Mouse (Mus musculus) forebrain, embryonic 12.5 days (tissue): ENCODE measurements around the gene Baat. TPM values are rescaled to one million over a fixed set of nuclear protein-coding genes. Genes with fewer than 3 reads are reported as not detected.
A peak's percentile ranks its signal among the peaks of the same experiment; 100 is the strongest.
"Not testable (repeated sequence)": the region's sequence is repeated elsewhere in the genome, so short reads cannot be mapped to it uniquely, and the experiment has no call there.

Source experiments
- ATAC-seq: fragments of 200-750 bp; cut with Nextera tagmentation; 2 replicates; pipeline ENCODE4 v1.8.0; 2017; ENCODE audit warnings: moderate TSS enrichment; ENCODE audit not compliant: low FRiP score
- H3K27ac ChIP-seq: fragments of 300-500 bp; sonication (generic); 2 replicates; pipeline ENCODE4 v1.5.1; 2016; ENCODE audit warnings: mild to moderate bottlenecking
- H3K27me3 ChIP-seq: fragments of 300-500 bp; sonication (generic); 2 replicates; pipeline ENCODE4 v1.6.1; 2016; ENCODE audit warnings: mild to moderate bottlenecking
- H3K36me3 ChIP-seq: fragments of 300-500 bp; sonication (generic); replicated peaks from 2 replicates; pipeline ENCODE4 v1.6.1; 2016; ENCODE audit warnings: mild to moderate bottlenecking
- H3K4me1 ChIP-seq: fragments of 300-500 bp; sonication (generic); 2 replicates; pipeline ENCODE4 v1.6.1; 2016
- H3K4me2 ChIP-seq: fragments of 300-500 bp; sonication (generic); 2 replicates; pipeline ENCODE4 v1.6.1; 2016; ENCODE audit warnings: mild to moderate bottlenecking, moderate library complexity
- H3K4me3 ChIP-seq: fragments of 300-500 bp; sonication (generic); replicated peaks from 2 replicates; pipeline ENCODE4 v1.5.1; 2016; ENCODE audit warnings: mild to moderate bottlenecking
- H3K9ac ChIP-seq: fragments of 300-500 bp; sonication (generic); 2 replicates; pipeline ENCODE4 v1.6.1; 2016; ENCODE audit warnings: mild to moderate bottlenecking
- H3K9me3 ChIP-seq: fragments of 300-500 bp; sonication (generic); 2 replicates; pipeline ENCODE4 v1.6.1; 2016
- whole genome bisulfite sequencing: fragments of 180-500 bp; shearing (Covaris S2); methylation state at CpG from one replicate; pipeline ENCODE4 v1.1.7; 2016; 5-methylcytosine and 5-hydroxymethylcytosine counted together
- polyA plus RNA-seq: library from polyadenylated mRNA; unstranded; fragments of >200 nt; fragmentation: Nextera tagmentation; extraction: Ambion mirVana; gene quantifications from 2 replicates; pipeline ENCODE4 v1.2.1, GENCODE M21; 2016

Gene Baat
- polyA plus RNA-seq, 1 experiment from 2014 or later: 0.22 TPM

DNA sequence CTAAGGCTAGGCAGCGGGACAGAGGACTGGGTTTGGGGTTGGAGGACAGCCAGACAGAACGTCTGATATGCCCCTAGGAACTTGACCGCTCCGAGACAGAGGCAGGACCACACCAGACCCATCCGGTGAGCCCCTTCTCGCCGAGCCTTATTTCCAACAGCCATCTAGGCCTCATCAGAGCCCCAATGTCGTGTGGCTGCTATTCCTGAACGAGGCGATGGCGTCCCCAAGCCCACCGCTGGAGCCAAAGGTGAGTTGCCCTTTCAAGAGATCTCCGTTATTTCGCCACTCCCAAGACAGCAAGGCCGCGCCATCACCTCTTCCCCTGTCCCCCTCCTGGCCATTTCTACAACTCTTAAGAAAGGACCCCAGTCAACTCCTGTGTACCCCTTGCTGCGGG is 15.0 kb upstream of the Baat start:
- H3K9me3 ChIP-seq: no peaks in the 10 kb centered on the region
- H3K9ac ChIP-seq: peak overlapping the region; percentile 72
- ATAC-seq: no peak; the same call in 1 of the 2 replicates
- WGBS: under 1% methylated on average over 17 of the region's 17 CpGs
- no peaks in the 10 kb centered on the region for H3K27me3 ChIP-seq
- peaks cover 21% of the 10 kb centered on the region for H3K4me1 ChIP-seq
- peak overlapping the region; percentile 65 for H3K4me2 ChIP-seq
- H3K27ac ChIP-seq: 0 out of 2 replicates have a peak overlapping the region, but pooled peaks have one; percentile 13
- peak overlapping the region; percentile 70 for H3K4me3 ChIP-seq
- peaks cover 14% of the 10 kb centered on the region; the same call in 1 of the 2 replicates for H3K36me3 ChIP-seq

DNA sequence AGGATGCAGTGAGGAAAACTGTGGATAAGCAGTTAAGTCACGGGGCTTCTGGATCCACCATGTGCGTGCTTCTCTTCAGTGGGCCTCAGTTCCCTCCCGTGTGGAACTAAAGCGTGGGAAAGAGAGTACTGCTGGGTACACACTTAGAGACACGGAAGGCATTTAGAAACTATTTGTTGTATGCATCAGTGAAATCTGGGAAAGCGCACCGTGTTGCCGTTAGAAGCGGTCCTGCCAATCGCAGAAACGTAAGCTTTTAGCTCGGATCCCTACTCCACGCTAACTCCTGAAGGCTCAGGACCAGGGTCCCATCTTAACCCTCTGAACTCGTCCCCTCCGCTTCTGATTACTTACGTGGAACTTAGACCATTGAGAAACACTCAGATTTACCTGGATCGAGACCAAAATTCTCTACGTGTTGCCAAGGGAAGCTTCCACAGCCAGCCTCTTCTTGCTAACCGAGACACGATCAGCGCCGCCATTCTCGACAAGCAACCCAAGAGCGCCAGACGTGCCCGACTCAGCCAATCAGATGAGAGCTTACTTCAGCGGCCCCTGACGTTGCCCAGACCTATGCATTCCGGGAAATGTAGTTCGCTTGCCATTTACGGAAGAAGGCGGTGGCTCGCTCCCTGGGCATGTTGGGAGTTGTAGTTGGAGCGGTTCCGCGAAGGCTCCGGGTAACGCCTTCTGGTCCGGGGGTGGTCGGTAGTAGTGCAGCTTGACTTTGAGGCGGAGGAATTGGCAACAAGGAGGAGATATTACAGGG is 14.4 kb upstream of the Baat start, which contains the start of the genes Mrpl50 and Zfp189:
Mrpl50 (minus strand) TSS at position 522 of the 769 bp plus-strand sequence.
Zfp189 (plus strand) TSS at position 605 of the 769 bp plus-strand sequence.
- Histone ChIP-seq H3K27me3 (no peaks in the 10 kb centered on the region), H3K9me3 (no peaks in the 10 kb centered on the region), H3K4me1 (peaks cover 21% of the 10 kb centered on the region), H3K4me3 (peak within 1 kb of the TSS; percentile 70), H3K9ac (peak within 1 kb of the TSS; percentile 72), H3K27ac (0 out of 2 replicates have a peak within 1 kb of the TSS, but pooled peaks have one; percentile 36), H3K36me3 (peaks cover 11% of the 10 kb centered on the region; the same call in 1 of the 2 replicates), H3K4me2 (peak within 1 kb of the TSS; percentile 65)
- peak; percentile 99 for ATAC-seq
- WGBS: under 1% methylated on average over 41 of the region's 41 CpGs

DNA sequence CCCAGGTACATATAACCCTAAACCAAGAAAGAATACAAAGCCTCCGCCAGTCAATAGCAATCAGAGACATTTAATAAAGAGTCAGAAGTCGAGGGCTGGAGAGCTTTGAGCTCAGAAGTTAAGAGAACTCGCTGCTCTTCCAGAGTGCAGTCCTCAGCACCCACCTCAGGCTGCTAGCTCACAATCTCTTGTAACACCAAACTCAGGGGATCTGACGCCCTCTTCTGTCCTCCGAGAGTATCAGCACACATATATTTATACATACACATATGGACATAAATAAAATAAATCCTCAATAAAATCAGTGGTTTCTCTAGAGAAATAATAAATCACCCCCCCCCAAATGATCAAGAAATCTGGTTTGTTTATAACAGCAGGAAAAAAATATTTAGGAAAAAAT is 13.1 kb upstream of the Baat start:
- H3K4me2 ChIP-seq: peak overlapping the region; percentile 21; the same call in 1 of the 2 replicates

DNA sequence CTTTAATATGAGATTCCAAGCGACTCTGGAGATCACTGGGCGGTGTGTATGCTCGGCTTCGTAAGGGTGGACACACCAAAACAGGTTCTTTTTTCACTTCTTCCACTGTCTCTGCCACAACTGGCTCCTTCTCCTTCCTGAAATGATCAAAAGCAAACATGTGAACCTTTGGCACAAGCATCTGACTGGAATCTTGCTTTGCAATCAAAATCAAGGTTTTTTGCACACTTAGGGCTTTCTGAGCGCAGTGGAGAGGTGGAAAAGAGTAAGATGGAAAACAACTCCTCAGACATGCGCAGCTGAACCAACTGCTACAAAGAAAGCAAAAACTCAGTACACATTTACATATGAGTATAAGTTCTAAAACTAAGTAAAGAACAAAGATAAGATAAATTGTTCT is 8.1 kb upstream of the Baat start:
- WGBS: 96% methylated on average over 6 of the region's 6 CpGs
- Histone ChIP-seq H3K9ac (no peak overlapping the region), H3K9me3 (no peaks in the 10 kb centered on the region), H3K27ac (no peak overlapping the region), H3K4me2 (no peak overlapping the region), H3K36me3 (peaks cover 23% of the 10 kb centered on the region), H3K4me1 (peaks cover 6% of the 10 kb centered on the region), H3K4me3 (no peak overlapping the region), H3K27me3 (no peaks in the 10 kb centered on the region)
- ATAC-seq: no peak

More for the DNA sequence above, 13.1 kb upstream of the Baat start:
- no peak for ATAC-seq
- Histone ChIP-seq H3K36me3 (peaks cover 8% of the 10 kb centered on the region; the same call in 1 of the 2 replicates), H3K4me3 (0 out of 2 replicates have a peak overlapping the region, but pooled peaks have one; percentile 5), H3K9ac (no peak overlapping the region), H3K9me3 (no peaks in the 10 kb centered on the region), H3K4me1 (peaks cover 21% of the 10 kb centered on the region), H3K27me3 (no peaks in the 10 kb centered on the region), H3K27ac (no peak overlapping the region)
- 82% methylated on average over 5 of the region's 5 CpGs for WGBS

DNA sequence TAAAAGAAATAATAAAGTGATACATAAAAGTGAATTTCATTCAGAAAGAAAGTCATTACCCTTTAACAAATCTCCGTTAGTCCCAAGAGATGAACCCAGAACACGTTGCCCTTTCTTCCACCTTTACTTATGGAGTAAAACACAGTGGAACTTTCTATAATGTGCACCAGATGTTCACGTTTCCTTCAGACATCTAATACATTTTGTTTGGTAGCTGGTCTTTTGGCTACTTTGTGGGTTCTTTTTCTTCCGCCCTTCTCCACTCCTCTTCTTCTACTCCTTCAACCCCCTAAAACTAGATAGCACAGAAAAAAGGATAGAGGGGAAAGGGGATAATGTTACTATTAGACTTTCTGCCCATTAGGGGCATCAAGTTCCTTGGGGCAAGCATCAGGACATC is 6.3 kb upstream of the Baat start:
- Histone ChIP-seq H3K4me3 (no peak overlapping the region), H3K27me3 (no peaks in the 10 kb centered on the region), H3K4me1 (no peaks in the 10 kb centered on the region), H3K27ac (no peak overlapping the region), H3K9ac (no peak overlapping the region), H3K9me3 (no peaks in the 10 kb centered on the region), H3K36me3 (peaks cover 23% of the 10 kb centered on the region), H3K4me2 (no peak overlapping the region)
- 88% methylated on average over 4 of the region's 4 CpGs for WGBS
- ATAC-seq: no peak

DNA sequence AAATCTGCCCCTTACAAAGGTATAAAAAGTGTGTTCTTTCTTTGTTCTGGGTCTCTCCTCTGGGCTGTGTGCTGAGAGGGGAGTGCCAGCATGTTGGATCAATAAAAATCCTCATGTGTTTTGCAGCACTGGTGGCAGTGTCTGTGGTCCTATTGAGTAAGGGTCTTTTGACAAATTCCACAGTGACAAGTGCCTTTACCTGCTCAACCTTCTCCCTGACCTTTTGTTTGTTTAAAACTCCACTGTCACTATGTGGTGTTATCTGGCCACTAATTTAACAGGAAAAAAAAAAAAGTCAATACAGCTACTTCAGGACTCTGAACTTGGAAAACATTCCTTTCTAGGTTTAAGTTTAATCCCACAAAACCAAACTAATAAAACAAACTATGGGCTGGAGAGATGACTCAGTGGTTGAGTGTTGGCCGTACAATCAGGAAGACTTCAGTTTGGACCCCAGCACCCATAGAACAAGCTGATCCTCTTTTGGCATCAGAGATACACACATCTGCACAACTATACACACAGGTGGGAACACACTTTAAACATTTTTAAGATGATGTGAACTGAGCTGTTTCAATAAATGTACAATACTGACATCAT is 4.0 kb upstream of the Baat start:
- H3K27ac ChIP-seq, H3K9ac ChIP-seq, H3K4me2 ChIP-seq, ATAC-seq, H3K27me3 ChIP-seq, H3K9me3 ChIP-seq, H3K4me1 ChIP-seq, H3K4me3 ChIP-seq: not testable (repeated sequence)
- H3K36me3 ChIP-seq: peaks cover 23% of the 10 kb centered on the region
- 92% methylated on average over 1 of the region's 1 CpGs for WGBS

DNA sequence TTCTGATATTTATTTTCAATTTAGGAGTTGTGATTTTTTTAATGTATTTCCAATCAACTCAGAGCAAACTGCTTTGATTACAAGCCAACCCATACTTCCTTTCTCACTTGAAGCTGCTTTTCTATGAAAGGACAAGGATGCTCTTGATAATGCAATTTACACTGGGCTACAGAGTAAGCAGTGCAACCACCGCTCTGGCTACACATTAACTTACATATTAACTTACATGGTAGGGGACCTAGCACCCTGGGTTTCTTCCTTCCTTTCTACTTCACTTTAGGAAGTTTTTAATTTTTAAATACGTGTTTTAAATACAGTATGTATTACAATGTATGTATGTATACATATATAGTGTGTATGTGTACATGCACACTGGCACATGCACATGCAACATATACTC is 2.8 kb upstream of the Baat start:
- no peaks in the 10 kb centered on the region for H3K9me3 ChIP-seq
- H3K9ac ChIP-seq: no peak overlapping the region
- H3K36me3 ChIP-seq: peaks cover 21% of the 10 kb centered on the region
- WGBS: 92% methylated on average over 2 of the region's 2 CpGs
- H3K4me1 ChIP-seq: no peaks in the 10 kb centered on the region
- no peaks in the 10 kb centered on the region for H3K27me3 ChIP-seq
- no peak overlapping the region for H3K27ac ChIP-seq
- H3K4me3 ChIP-seq: no peak overlapping the region
- no peak for ATAC-seq
- no peak overlapping the region for H3K4me2 ChIP-seq

DNA sequence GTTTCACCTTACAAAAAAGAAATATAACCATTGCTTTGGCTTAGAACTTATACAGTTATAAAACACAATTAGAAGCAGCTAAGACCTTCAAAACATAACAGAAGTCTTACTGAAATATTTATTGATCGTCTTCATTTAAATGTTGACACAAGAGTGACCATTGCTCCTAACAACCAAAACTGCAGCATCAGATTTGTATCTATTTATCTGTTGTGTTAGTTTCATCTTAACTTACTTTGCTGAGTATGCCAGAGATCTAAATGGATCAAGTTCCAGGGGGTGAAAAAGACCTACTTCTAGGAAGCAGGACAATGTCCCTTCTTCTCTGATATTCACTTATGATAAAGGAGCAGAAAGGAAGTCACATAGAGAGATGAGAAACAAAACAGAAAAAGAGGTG is 2.8 kb downstream of the Baat start:
- no peak overlapping the region for H3K4me3 ChIP-seq
- 95% methylated on average over 1 of the region's 1 CpGs for WGBS
- ATAC-seq: no peak
- no peak overlapping the region for H3K4me2 ChIP-seq
- no peaks in the 10 kb centered on the region for H3K4me1 ChIP-seq
- no peak overlapping the region for H3K27ac ChIP-seq
- H3K27me3 ChIP-seq: no peaks in the 10 kb centered on the region
- no peaks in the 10 kb centered on the region for H3K9me3 ChIP-seq
- no peaks in the 10 kb centered on the region for H3K36me3 ChIP-seq
- no peak overlapping the region for H3K9ac ChIP-seq

DNA sequence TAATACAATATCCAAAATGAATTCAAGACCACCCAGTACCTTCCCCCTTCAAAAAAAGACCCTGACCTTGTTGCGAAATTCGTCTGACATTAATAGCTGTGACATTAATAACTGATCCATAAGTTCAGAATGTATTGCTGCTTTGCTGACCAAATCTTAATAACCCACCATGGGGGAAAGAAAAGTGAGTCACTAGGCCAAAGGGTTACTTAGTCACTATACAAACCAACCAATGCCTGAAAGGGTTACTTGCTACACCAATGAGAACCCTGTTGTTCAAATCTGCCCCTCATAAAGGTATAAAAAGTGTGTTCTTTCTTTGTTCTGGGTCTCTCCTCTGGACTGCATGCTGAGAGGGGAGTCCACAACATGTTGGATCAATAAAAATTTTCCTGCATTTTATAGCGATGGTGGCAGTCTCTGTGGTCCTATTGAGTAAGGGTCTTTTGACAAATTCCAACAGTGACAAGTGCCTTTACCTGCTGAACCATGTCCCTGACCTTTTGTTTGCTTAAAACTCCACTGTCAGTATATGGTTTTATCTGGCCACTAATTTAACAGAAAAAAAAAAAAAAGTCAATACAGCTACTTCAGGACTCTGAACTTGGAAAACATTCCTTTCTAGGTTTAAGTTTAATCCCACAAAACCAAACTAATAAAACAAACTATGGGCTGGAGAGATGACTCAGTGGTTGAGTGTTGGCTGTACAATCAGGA is 20.3 kb downstream of the Baat start:
- 85% methylated on average over 3 of the region's 3 CpGs for WGBS
- not testable (repeated sequence) for H3K4me3 ChIP-seq, H3K9ac ChIP-seq, H3K27ac ChIP-seq, H3K27me3 ChIP-seq, H3K9me3 ChIP-seq, ATAC-seq, H3K36me3 ChIP-seq, H3K4me2 ChIP-seq, H3K4me1 ChIP-seq

DNA sequence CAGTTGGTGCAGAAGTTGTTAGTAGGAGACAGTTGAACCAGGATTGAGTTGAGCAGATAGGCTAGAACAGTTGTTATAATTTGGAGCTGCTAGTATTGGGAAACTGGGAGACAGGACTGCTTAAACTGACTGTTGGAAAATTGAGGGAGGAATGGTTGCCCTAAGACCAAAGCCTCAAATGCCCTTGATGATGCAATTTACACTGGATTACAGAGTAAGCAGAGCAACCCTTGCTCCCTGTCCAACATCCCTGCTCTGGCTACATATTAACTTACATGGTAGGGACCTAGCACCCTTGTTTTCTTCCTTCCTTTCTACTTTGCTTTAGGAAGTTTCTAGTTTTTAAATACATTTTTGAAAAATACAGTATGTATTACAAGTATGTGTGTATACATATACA is 20.9 kb downstream of the Baat start:
- H3K4me2 ChIP-seq: no peak overlapping the region
- no peak overlapping the region for H3K9ac ChIP-seq
- ATAC-seq: no peak
- H3K27me3 ChIP-seq: no peaks in the 10 kb centered on the region; the same call in 1 of the 2 replicates
- H3K36me3 ChIP-seq: no peaks in the 10 kb centered on the region
- no peak overlapping the region for H3K4me3 ChIP-seq
- H3K27ac ChIP-seq: no peak overlapping the region
- no peaks in the 10 kb centered on the region for H3K9me3 ChIP-seq
- peaks cover 2% of the 10 kb centered on the region; the same call in 1 of the 2 replicates for H3K4me1 ChIP-seq

DNA sequence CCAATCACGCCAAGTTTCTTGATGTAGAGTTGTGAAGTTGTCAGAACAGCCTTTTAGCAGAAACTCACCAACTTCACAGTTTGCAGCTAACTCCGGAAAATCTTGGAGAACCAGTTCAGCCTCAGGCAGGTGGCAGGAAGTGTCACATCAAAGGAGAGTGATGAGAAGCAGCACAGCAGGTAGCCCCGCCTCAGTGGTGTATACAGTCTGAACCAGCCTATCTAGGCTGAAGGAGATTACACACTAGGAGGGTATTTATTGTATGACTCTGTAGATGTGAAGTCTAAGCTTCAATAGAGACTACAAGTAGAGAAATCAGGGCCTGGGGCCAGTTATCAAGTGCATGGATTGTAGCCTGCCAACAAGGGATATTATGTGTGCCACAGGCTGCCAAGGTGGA is 25.5 kb downstream of the Baat start:
- no peak overlapping the region for H3K4me3 ChIP-seq
- H3K4me1 ChIP-seq: peaks cover 15% of the 10 kb centered on the region

DNA sequence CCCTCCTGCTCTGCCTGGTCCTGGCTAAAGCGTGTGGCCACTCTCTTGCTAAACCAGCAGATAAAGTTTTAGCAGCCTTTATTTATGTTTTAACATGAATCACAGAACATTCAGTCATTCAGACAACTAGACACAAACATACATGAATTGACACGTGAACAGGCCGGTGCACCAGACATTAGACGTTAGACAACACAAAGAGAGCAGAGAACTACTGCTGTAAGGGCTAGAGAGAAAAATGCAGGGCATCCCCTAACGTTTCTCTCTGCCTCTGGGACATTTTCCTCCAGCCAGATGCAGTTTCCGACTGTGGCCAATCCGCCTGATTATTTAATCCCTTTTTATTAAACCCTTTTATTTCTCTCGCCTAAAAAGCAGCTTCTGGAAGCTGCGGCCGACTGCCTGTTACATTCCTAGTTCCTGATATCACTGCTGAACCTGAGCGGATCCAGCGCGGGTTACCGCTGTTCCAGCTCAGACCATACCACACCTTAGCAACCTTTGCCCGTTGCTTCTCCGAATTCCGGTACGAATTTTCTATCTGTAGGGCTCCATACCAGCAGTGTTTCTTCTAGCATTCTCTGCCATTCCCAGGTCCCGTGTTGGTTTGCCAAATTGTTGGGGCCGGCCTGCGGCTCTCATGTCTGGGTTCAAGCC is 26.1 kb downstream of the Baat start:
- Histone ChIP-seq H3K4me3 (no peak overlapping the region), H3K27me3 (no peaks in the 10 kb centered on the region; the same call in 1 of the 2 replicates), H3K9me3 (no peaks in the 10 kb centered on the region), H3K4me1 (peaks cover 15% of the 10 kb centered on the region), H3K27ac (no peak overlapping the region), H3K9ac (no peak overlapping the region), H3K36me3 (no peaks in the 10 kb centered on the region), H3K4me2 (no peak overlapping the region; the same call in 1 of the 2 replicates)
- ATAC-seq: no peak
- WGBS: 27% methylated on average over 21 of the region's 21 CpGs

More for the DNA sequence above, 25.5 kb downstream of the Baat start:
- Histone ChIP-seq H3K9ac (no peak overlapping the region), H3K9me3 (no peaks in the 10 kb centered on the region), H3K4me2 (no peak overlapping the region), H3K27ac (no peak overlapping the region), H3K27me3 (no peaks in the 10 kb centered on the region; the same call in 1 of the 2 replicates), H3K36me3 (no peaks in the 10 kb centered on the region)
- no peak for ATAC-seq
- 65% methylated on average over 3 of the region's 3 CpGs for WGBS
